Mouse (Mus musculus): ENCODE measurements at regions not wholly inside any gene's neighbourhood (a gene's known extent, or its start where the extent isn't known, plus 50 kb on each side); places are given as distances from the start of the nearest gene placed in this dataset.

DNA sequence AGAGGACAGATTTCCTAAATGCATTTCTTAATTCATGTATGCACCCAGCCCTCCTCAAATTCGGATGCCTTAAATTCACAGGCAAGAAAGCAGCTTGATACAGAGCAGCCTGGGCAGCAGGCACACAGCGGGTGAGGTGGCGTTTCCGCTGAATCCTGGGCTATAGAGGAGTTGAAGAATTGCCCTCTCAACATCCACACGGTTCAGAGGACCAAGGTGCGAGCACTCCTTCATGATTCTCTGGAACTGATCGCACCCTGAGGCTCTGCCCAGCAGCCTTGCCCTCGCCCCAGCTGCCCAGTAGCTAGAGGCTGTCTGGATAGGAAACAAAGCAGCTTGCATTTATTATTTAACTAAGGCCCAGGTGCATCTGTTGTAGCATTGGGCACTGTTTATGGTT lies 104.3 kb upstream of the Atp1a1 start:
- no peak for TF ChIP-seq CTCF (IDR thresholded peaks at IDR 0.05; ENCODE audit: low read depth)
- H3K4me2 ChIP-seq = no peak overlapping the region
- DNase-seq (no peak), ATAC-seq (ENCODE audit: insufficient read depth) (no peak)
- no peak overlapping the region for H3K27ac ChIP-seq (ENCODE audit: low read depth)
- WGBS = 86% methylated on average over 8 of the region's 8 CpGs
- H3K27me3 ChIP-seq (ENCODE audit: insufficient read depth, low read length) = no peaks in the 10 kb centered on the region
- H3K9ac ChIP-seq = no peak overlapping the region
- peaks cover 30% of the 10 kb centered on the region for H3K4me1 ChIP-seq (ENCODE audit: insufficient read depth)
- no peaks in the 10 kb centered on the region for H3K9me3 ChIP-seq (ENCODE audit: low read depth, low read length)
- no peaks in the 10 kb centered on the region for H3K36me3 ChIP-seq (ENCODE audit: insufficient read depth)
- H3K4me3 ChIP-seq (ENCODE audit: low read depth, low read length) = no peak overlapping the region

DNA sequence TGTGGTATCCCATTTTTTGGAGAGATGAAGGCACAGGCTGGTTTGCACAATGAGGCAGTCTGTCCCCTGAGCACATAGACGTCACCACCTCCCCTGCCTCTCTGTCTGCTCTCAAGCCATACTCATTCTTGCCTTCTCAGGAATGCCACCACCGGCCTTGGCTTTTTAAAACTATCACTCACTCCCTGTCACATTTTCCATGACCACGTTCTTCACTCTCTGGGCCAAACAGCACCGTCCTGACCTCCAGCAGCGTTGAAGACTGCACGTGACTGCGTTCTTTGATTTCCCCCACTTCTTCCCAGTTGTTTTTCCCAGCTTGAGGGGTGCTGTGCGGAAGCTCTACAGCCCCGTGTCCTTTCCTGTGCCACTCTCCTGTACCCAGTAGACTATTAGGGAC lies 100.4 kb upstream of the Atp1a1 start:
- 34% methylated on average over 9 of the region's 9 CpGs for WGBS
- H3K27ac ChIP-seq (ENCODE audit: low read depth) = no peak overlapping the region
- no peak for ATAC-seq (ENCODE audit: insufficient read depth)

DNA sequence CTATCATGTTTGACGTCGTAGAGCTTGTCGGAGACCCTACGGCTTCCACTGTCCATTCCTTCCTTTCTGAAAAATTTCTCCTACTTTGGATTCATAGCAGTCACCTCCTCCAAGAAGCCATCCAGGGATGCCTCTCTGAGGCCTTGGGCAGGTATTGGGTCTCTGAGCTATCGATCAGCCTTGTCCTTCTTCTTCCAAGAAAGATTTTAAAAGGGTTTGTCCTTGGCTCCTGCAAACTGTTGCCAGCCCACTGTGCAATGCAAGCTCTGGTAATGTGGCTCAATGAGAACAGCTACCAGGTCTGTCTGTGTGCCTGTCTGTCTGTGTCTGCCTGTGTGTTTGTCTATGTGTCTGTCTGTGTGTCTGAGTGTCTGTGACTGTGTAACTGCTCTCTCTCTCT lies 99.8 kb upstream of the Atp1a1 start:
- H3K4me3 ChIP-seq (ENCODE audit: low read depth, low read length) = no peak overlapping the region
- no peak overlapping the region for H3K9ac ChIP-seq
- no peak overlapping the region for H3K4me2 ChIP-seq
- TF ChIP-seq CTCF (IDR thresholded peaks at IDR 0.05; ENCODE audit: low read depth) = no peak
- no peaks in the 10 kb centered on the region for H3K27me3 ChIP-seq (ENCODE audit: insufficient read depth, low read length)
- DNase-seq (no peak), ATAC-seq (ENCODE audit: insufficient read depth) (no peak)
- peaks cover 14% of the 10 kb centered on the region; the same call in 1 of the 2 replicates for H3K4me1 ChIP-seq (ENCODE audit: insufficient read depth)
- H3K27ac ChIP-seq (ENCODE audit: low read depth) = no peak overlapping the region
- WGBS = 83% methylated on average over 5 of the region's 5 CpGs
- no peaks in the 10 kb centered on the region for H3K36me3 ChIP-seq (ENCODE audit: insufficient read depth)
- no peaks in the 10 kb centered on the region for H3K9me3 ChIP-seq (ENCODE audit: low read depth, low read length)

More for the DNA sequence above, 100.4 kb upstream of the Atp1a1 start:
- no peak overlapping the region for H3K9ac ChIP-seq
- no peak for TF ChIP-seq CTCF (IDR thresholded peaks at IDR 0.05; ENCODE audit: low read depth)
- no peaks in the 10 kb centered on the region for H3K27me3 ChIP-seq (ENCODE audit: insufficient read depth, low read length)
- no peaks in the 10 kb centered on the region for H3K36me3 ChIP-seq (ENCODE audit: insufficient read depth)
- peaks cover 14% of the 10 kb centered on the region; the same call in 1 of the 2 replicates for H3K4me1 ChIP-seq (ENCODE audit: insufficient read depth)
- no peak overlapping the region for H3K4me3 ChIP-seq (ENCODE audit: low read depth, low read length)
- H3K9me3 ChIP-seq (ENCODE audit: low read depth, low read length) = no peaks in the 10 kb centered on the region
- H3K4me2 ChIP-seq = no peak overlapping the region
- peak; percentile 43 for DNase-seq

GRCm38 (mm10) chr3:101701763-101702173 lies 97.3 kb upstream of the Atp1a1 start:
- no peaks in the 10 kb centered on the region for H3K9me3 ChIP-seq (ENCODE audit: low read depth, low read length)
- peak; percentile 23 for DNase-seq
- WGBS = 24% methylated on average over 1 of the region's 1 CpGs
- H3K27me3 ChIP-seq (ENCODE audit: insufficient read depth, low read length) = no peaks in the 10 kb centered on the region
- no peak overlapping the region for H3K27ac ChIP-seq (ENCODE audit: low read depth)
- H3K9ac ChIP-seq = no peak overlapping the region
- no peak for ATAC-seq (ENCODE audit: insufficient read depth)
- H3K4me3 ChIP-seq (ENCODE audit: low read depth, low read length) = no peak overlapping the region
- H3K4me2 ChIP-seq = no peak overlapping the region
- peaks cover 10% of the 10 kb centered on the region; the same call in 1 of the 2 replicates for H3K4me1 ChIP-seq (ENCODE audit: insufficient read depth)
- TF ChIP-seq CTCF (IDR thresholded peaks at IDR 0.05; ENCODE audit: low read depth) = no peak
- no peaks in the 10 kb centered on the region for H3K36me3 ChIP-seq (ENCODE audit: insufficient read depth)

DNA sequence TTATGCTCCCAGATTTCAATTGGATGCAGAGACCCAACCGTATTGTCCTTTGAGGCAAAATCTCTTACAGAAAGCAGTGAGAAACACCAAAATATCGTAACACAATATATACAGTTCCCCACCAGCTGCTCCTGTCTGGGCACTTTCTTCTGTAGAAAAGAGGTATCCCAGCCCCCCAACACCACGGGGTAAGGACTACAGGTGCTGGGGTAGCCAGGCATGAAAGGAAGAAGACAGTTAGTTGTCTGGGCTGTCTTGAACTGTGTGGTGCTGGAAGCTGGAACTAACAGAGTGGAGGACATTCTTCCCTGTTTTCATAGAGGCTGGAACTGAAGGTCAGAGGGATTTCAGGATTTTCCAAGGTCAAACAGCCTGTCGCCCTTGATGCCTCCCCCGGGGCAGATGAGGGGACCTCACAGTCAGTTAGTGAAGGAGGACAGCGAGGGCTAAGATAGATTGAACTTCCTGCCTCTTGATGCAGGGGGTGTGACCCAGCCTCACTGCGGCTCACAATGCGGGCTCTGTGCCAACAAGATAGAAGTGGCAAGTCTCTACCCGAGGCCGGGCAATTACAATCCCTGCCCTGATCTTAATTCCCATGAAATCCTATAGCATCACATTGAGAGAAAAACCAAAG lies 96.6 kb upstream of the Atp1a1 start:
- H3K4me1 ChIP-seq (ENCODE audit: insufficient read depth) = peaks cover 10% of the 10 kb centered on the region; the same call in 1 of the 2 replicates
- 40% methylated on average over 10 of the region's 10 CpGs for WGBS
- peak; percentile 81 for DNase-seq
- peak; percentile 59; the same call in 1 of the 2 replicates for ATAC-seq (ENCODE audit: insufficient read depth)
- H3K4me2 ChIP-seq = no peak overlapping the region
- no peaks in the 10 kb centered on the region for H3K9me3 ChIP-seq (ENCODE audit: low read depth, low read length)
- no peak overlapping the region for H3K4me3 ChIP-seq (ENCODE audit: low read depth, low read length)
- H3K36me3 ChIP-seq (ENCODE audit: insufficient read depth) = no peaks in the 10 kb centered on the region
- no peak overlapping the region for H3K9ac ChIP-seq
- no peaks in the 10 kb centered on the region for H3K27me3 ChIP-seq (ENCODE audit: insufficient read depth, low read length)
- no peak overlapping the region for H3K27ac ChIP-seq (ENCODE audit: low read depth)
- no peak for TF ChIP-seq CTCF (IDR thresholded peaks at IDR 0.05; ENCODE audit: low read depth)

- DNase-seq (peak; percentile 14), ATAC-seq (ENCODE audit: insufficient read depth) (no peak)
- no peak overlapping the region for H3K4me2 ChIP-seq
- no peak overlapping the region for H3K9ac ChIP-seq
- H3K9me3 ChIP-seq (ENCODE audit: low read depth, low read length) = no peaks in the 10 kb centered on the region
- no peak for TF ChIP-seq CTCF (IDR thresholded peaks at IDR 0.05; ENCODE audit: low read depth)
- no peaks in the 10 kb centered on the region for H3K27me3 ChIP-seq (ENCODE audit: insufficient read depth, low read length)
- H3K36me3 ChIP-seq (ENCODE audit: insufficient read depth) = no peaks in the 10 kb centered on the region
- 62% methylated on average over 12 of the region's 12 CpGs for WGBS
- H3K27ac ChIP-seq (ENCODE audit: low read depth) = no peak overlapping the region
- H3K4me1 ChIP-seq (ENCODE audit: insufficient read depth) = peaks cover 10% of the 10 kb centered on the region; the same call in 1 of the 2 replicates
- H3K4me3 ChIP-seq (ENCODE audit: low read depth, low read length) = no peak overlapping the region
Measured at GRCm38 (mm10) chr3:101699929-101700681, 95.6 kb upstream of the Atp1a1 start.

DNA sequence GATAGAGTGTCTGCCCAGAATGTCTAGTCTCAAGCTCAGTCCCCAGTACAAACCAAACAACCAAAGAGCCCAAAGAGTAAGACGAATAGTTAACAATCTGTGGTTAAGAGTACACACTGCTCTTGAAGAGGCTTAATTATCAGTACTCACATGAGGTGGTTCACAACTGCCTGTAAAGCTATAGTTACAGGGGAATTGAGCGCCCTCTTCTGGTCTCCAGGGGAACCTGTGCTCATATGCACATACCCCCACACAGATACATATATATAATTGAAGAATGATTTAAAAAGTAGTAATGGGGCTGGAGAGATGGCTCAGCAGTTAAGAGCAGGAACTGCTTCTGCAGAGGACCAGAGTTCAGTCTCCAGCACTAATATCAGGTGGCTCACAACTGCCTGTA lies 92.3 kb upstream of the Atp1a1 start:
- WGBS = 79% methylated on average over 2 of the region's 2 CpGs
- ATAC-seq (ENCODE audit: insufficient read depth) (no peak), DNase-seq (no peak)
- Histone ChIP-seq H3K4me2 (no peak overlapping the region), H3K9me3 (ENCODE audit: low read depth, low read length) (no peaks in the 10 kb centered on the region), H3K4me3 (ENCODE audit: low read depth, low read length) (no peak overlapping the region), H3K27me3 (ENCODE audit: insufficient read depth, low read length) (no peaks in the 10 kb centered on the region), H3K36me3 (ENCODE audit: insufficient read depth) (no peaks in the 10 kb centered on the region), H3K4me1 (ENCODE audit: insufficient read depth) (peaks cover 8% of the 10 kb centered on the region; the same call in 1 of the 2 replicates), H3K27ac (ENCODE audit: low read depth) (no peak overlapping the region), H3K9ac (no peak overlapping the region)
- 0 out of 2 replicates have a peak, but pooled peaks have one; percentile 8 for TF ChIP-seq CTCF (IDR thresholded peaks at IDR 0.05; ENCODE audit: low read depth)
